Mouse (Mus musculus) neural tube, embryonic 15.5 days (tissue): ENCODE measurements around the gene Brd3os. TPM values are rescaled to one million over a fixed set of nuclear protein-coding genes. Genes with fewer than 3 reads are reported as not detected.

ENCODE experiments used
- ATAC-seq: fragments of 200-750 bp; cut with Nextera tagmentation; 2 replicates; pipeline ENCODE4 v1.8.0; 2017; ENCODE audit warnings: mild to moderate bottlenecking, moderate TSS enrichment, moderate library complexity; ENCODE audit not compliant: low FRiP score
- H3K27ac ChIP-seq: fragments of 300-500 bp; sonication (generic); replicated peaks from 2 replicates; pipeline ENCODE4 v1.5.1; 2015; ENCODE audit warnings: mild to moderate bottlenecking, inconsistent platforms
- H3K27me3 ChIP-seq: fragments of 300-500 bp; sonication (generic); replicated peaks from 2 replicates; pipeline ENCODE4 v1.6.1; 2015; ENCODE audit warnings: inconsistent platforms
- H3K36me3 ChIP-seq: fragments of 300-500 bp; sonication (generic); 2 replicates; pipeline ENCODE4 v1.6.1; 2015; ENCODE audit warnings: inconsistent platforms
- H3K4me1 ChIP-seq: fragments of 300-500 bp; sonication (generic); 2 replicates; pipeline ENCODE4 v1.6.1; 2015; ENCODE audit warnings: inconsistent platforms
- H3K4me2 ChIP-seq: fragments of 300-500 bp; sonication (generic); 2 replicates; pipeline ENCODE4 v1.6.1; 2015; ENCODE audit warnings: inconsistent platforms, mild to moderate bottlenecking, moderate library complexity
- H3K4me3 ChIP-seq: fragments of 300-500 bp; sonication (generic); replicated peaks from 2 replicates; pipeline ENCODE4 v1.5.1; 2015; ENCODE audit warnings: mild to moderate bottlenecking, inconsistent platforms
- H3K9ac ChIP-seq: fragments of 300-500 bp; sonication (generic); replicated peaks from 2 replicates; pipeline ENCODE4 v1.6.1; 2015; ENCODE audit warnings: mild to moderate bottlenecking, inconsistent platforms
- H3K9me3 ChIP-seq: fragments of 300-500 bp; sonication (generic); replicated peaks from 2 replicates; pipeline ENCODE4 v1.6.1; 2016; ENCODE audit warnings: inconsistent platforms
- WGBS: fragments of 180-500 bp; shearing (Covaris S2); methylation state at CpG from one replicate; pipeline ENCODE4 v1.1.7; 2015; ENCODE audit warnings: mixed read lengths; 5-methylcytosine and 5-hydroxymethylcytosine counted together
- polyA plus RNA-seq: library from polyadenylated mRNA; unstranded; fragments of >200 nt; fragmentation: Nextera tagmentation; extraction: Ambion mirVana; gene quantifications from 2 replicates; pipeline ENCODE4 v1.2.1, GENCODE M21; 2015

Gene Brd3os
- polyA plus RNA-seq, 1 experiment from 2014 or later, result 45.0 TPM

- Histone ChIP-seq H3K36me3 (peaks cover 60% of the 10 kb centered on the region), H3K27me3 (no peaks in the 10 kb centered on the region), H3K27ac (no peak overlapping the region), H3K9ac (no peak overlapping the region), H3K9me3 (no peaks in the 10 kb centered on the region), H3K4me2 (no peak overlapping the region), H3K4me1 (peaks cover 18% of the 10 kb centered on the region), H3K4me3 (no peak overlapping the region)
- ATAC-seq, result no peak
- WGBS, result 92% methylated on average over 3 of the region's 3 CpGs
Measured at GRCm38 (mm10) chr2:27445910-27446309, 3.8 kb downstream of the Brd3os start.

GRCm38 (mm10) chr2:27446812-27447211 is 4.7 kb downstream of the Brd3os start:
- Histone ChIP-seq H3K4me2 (no peak overlapping the region), H3K4me1 (peaks cover 15% of the 10 kb centered on the region), H3K9ac (no peak overlapping the region), H3K27ac (no peak overlapping the region), H3K36me3 (peaks cover 69% of the 10 kb centered on the region), H3K9me3 (no peaks in the 10 kb centered on the region), H3K27me3 (no peaks in the 10 kb centered on the region), H3K4me3 (no peak overlapping the region)
- no peak for ATAC-seq
- WGBS, result 96% methylated on average over 8 of the region's 8 CpGs

GRCm38 (mm10) chr2:27447782-27448181 is 5.7 kb downstream of the Brd3os start:
- Histone ChIP-seq H3K27me3 (no peaks in the 10 kb centered on the region), H3K27ac (no peak overlapping the region), H3K9ac (no peak overlapping the region), H3K4me1 (peaks cover 12% of the 10 kb centered on the region), H3K36me3 (peaks cover 77% of the 10 kb centered on the region), H3K4me2 (no peak overlapping the region), H3K9me3 (no peaks in the 10 kb centered on the region), H3K4me3 (no peak overlapping the region)
- no peak for ATAC-seq
- 87% methylated on average over 5 of the region's 5 CpGs for WGBS

- WGBS, result 92% methylated on average over 14 of the region's 14 CpGs
- Histone ChIP-seq H3K4me2 (no peak overlapping the region), H3K4me3 (no peak overlapping the region), H3K4me1 (no peaks in the 10 kb centered on the region), H3K36me3 (peaks cover 90% of the 10 kb centered on the region), H3K27me3 (no peaks in the 10 kb centered on the region), H3K27ac (no peak overlapping the region), H3K9me3 (no peaks in the 10 kb centered on the region), H3K9ac (no peak overlapping the region)
- ATAC-seq, result no peak
Measured at GRCm38 (mm10) chr2:27450226-27450625, 8.1 kb downstream of the Brd3os start.

GRCm38 (mm10) chr2:27459735-27460134 is 17.6 kb downstream of the Brd3os start:
- H3K36me3 ChIP-seq, result peaks cover 86% of the 10 kb centered on the region
- H3K27ac ChIP-seq, result no peak overlapping the region
- no peaks in the 10 kb centered on the region for H3K27me3 ChIP-seq
- no peaks in the 10 kb centered on the region for H3K9me3 ChIP-seq
- H3K4me1 ChIP-seq, result no peaks in the 10 kb centered on the region
- H3K4me3 ChIP-seq, result no peak overlapping the region
- H3K9ac ChIP-seq, result no peak overlapping the region
- ATAC-seq, result no peak
- WGBS, result 85% methylated on average over 7 of the region's 7 CpGs
- H3K4me2 ChIP-seq, result no peak overlapping the region

GRCm38 (mm10) chr2:27460163-27460562 is 18.0 kb downstream of the Brd3os start:
- Histone ChIP-seq H3K4me3 (no peak overlapping the region), H3K36me3 (peaks cover 85% of the 10 kb centered on the region), H3K9ac (no peak overlapping the region), H3K4me1 (no peaks in the 10 kb centered on the region), H3K27ac (no peak overlapping the region), H3K4me2 (no peak overlapping the region), H3K27me3 (no peaks in the 10 kb centered on the region), H3K9me3 (no peaks in the 10 kb centered on the region)
- WGBS, result 88% methylated on average over 5 of the region's 5 CpGs
- no peak for ATAC-seq

GRCm38 (mm10) chr2:27460651-27461050 is 18.5 kb downstream of the Brd3os start:
- no peak overlapping the region for H3K4me2 ChIP-seq
- no peaks in the 10 kb centered on the region for H3K27me3 ChIP-seq
- H3K36me3 ChIP-seq, result peaks cover 82% of the 10 kb centered on the region
- 72% methylated on average over 9 of the region's 9 CpGs for WGBS
- H3K27ac ChIP-seq, result no peak overlapping the region
- no peaks in the 10 kb centered on the region for H3K4me1 ChIP-seq
- no peak overlapping the region for H3K4me3 ChIP-seq
- H3K9me3 ChIP-seq, result no peaks in the 10 kb centered on the region
- no peak overlapping the region for H3K9ac ChIP-seq
- ATAC-seq, result no peak

- WGBS, result 91% methylated on average over 4 of the region's 4 CpGs
- no peak overlapping the region for H3K9ac ChIP-seq
- H3K9me3 ChIP-seq, result no peaks in the 10 kb centered on the region
- no peak overlapping the region for H3K4me2 ChIP-seq
- no peak overlapping the region for H3K4me3 ChIP-seq
- H3K36me3 ChIP-seq, result peaks cover 69% of the 10 kb centered on the region
- no peak for ATAC-seq
- peaks cover 3% of the 10 kb centered on the region; the same call in 1 of the 2 replicates for H3K4me1 ChIP-seq
- no peak overlapping the region for H3K27ac ChIP-seq
- no peaks in the 10 kb centered on the region for H3K27me3 ChIP-seq
Measured at GRCm38 (mm10) chr2:27461881-27462660, 19.9 kb downstream of the Brd3os start.

GRCm38 (mm10) chr2:27462901-27463300 is 20.8 kb downstream of the Brd3os start:
- no peak overlapping the region for H3K4me2 ChIP-seq
- no peaks in the 10 kb centered on the region for H3K9me3 ChIP-seq
- H3K27me3 ChIP-seq, result no peaks in the 10 kb centered on the region
- H3K27ac ChIP-seq, result no peak overlapping the region
- WGBS, result 92% methylated on average over 4 of the region's 4 CpGs
- peaks cover 11% of the 10 kb centered on the region for H3K4me1 ChIP-seq
- H3K36me3 ChIP-seq, result peaks cover 60% of the 10 kb centered on the region
- no peak overlapping the region for H3K9ac ChIP-seq
- no peak overlapping the region for H3K4me3 ChIP-seq
- no peak for ATAC-seq

GRCm38 (mm10) chr2:27469292-27469990 is 27.3 kb downstream of the Brd3os start:
- no peak overlapping the region for H3K4me2 ChIP-seq

GRCm38 (mm10) chr2:27469991-27470355 is 27.8 kb downstream of the Brd3os start:
- H3K36me3 ChIP-seq, result no peaks in the 10 kb centered on the region
- H3K4me2 ChIP-seq, result no peak overlapping the region
- H3K4me3 ChIP-seq, result no peak overlapping the region
- H3K27me3 ChIP-seq, result no peaks in the 10 kb centered on the region
- 69% methylated on average over 3 of the region's 3 CpGs for WGBS
- no peak overlapping the region for H3K27ac ChIP-seq
- H3K4me1 ChIP-seq, result peaks cover 78% of the 10 kb centered on the region
- no peaks in the 10 kb centered on the region for H3K9me3 ChIP-seq
- ATAC-seq, result no peak
- H3K9ac ChIP-seq, result no peak overlapping the region

More at GRCm38 (mm10) chr2:27469292-27469990, 27.3 kb downstream of the Brd3os start:
- Histone ChIP-seq H3K9me3 (no peaks in the 10 kb centered on the region), H3K9ac (no peak overlapping the region), H3K36me3 (no peaks in the 10 kb centered on the region), H3K4me1 (peaks cover 75% of the 10 kb centered on the region), H3K27ac (no peak overlapping the region), H3K27me3 (no peaks in the 10 kb centered on the region), H3K4me3 (no peak overlapping the region)
- WGBS, result 83% methylated on average over 4 of the region's 4 CpGs
- no peak for ATAC-seq

GRCm38 (mm10) chr2:27470535-27470934 is 28.4 kb downstream of the Brd3os start:
- H3K27ac ChIP-seq, result no peak overlapping the region
- no peaks in the 10 kb centered on the region for H3K27me3 ChIP-seq
- WGBS, result 91% methylated on average over 2 of the region's 2 CpGs
- peaks cover 78% of the 10 kb centered on the region for H3K4me1 ChIP-seq
- no peak overlapping the region for H3K9ac ChIP-seq
- no peaks in the 10 kb centered on the region for H3K36me3 ChIP-seq
- no peak for ATAC-seq
- no peak overlapping the region for H3K4me2 ChIP-seq
- no peaks in the 10 kb centered on the region for H3K9me3 ChIP-seq
- no peak overlapping the region for H3K4me3 ChIP-seq
